Mouse (Mus musculus) olfactory bulb, adult 2 months (tissue): ENCODE data around the gene Efcab8. TPM values are rescaled to one million over a fixed set of nuclear protein-coding genes. Genes with fewer than 3 reads are reported as not detected.

Experiments
- H3K27ac ChIP-seq: fragments of 200-500 bp; 2 replicates; pipeline ENCODE4 v1.5.1; 2012; ENCODE audit warnings: low read depth, low read length; ENCODE audit not compliant: insufficient read depth
- H3K4me1 ChIP-seq: fragments of 200-500 bp; 2 replicates; pipeline ENCODE4 v1.6.1; 2012; ENCODE audit warnings: low read length; ENCODE audit not compliant: control insufficient read depth, insufficient read depth
- H3K4me3 ChIP-seq: fragments of 200-500 bp; 2 replicates; pipeline ENCODE4 v1.5.1; 2012; ENCODE audit warnings: mild to moderate bottlenecking, low read depth, low read length, moderate library complexity; ENCODE audit not compliant: insufficient read depth
- CTCF ChIP-seq: fragments of 200-500 bp; IDR thresholded peaks from 2 replicates; pipeline ENCODE4 v1.5.1; 2012; ENCODE audit warnings: low read depth, mild to moderate bottlenecking, low read length, moderate library complexity; ENCODE audit not compliant: insufficient read depth
- WGBS: fragments of 180-500 bp; shearing (Covaris S2); methylation state at CpG from one replicate; pipeline ENCODE4 v1.1.7; 2018; 5-methylcytosine and 5-hydroxymethylcytosine counted together
- polyA plus RNA-seq: library from polyadenylated mRNA; stranded (reverse); fragments of >200 nt; gene quantifications from 2 replicates; pipeline ENCODE4 v1.2.4, GENCODE M21; 2012; ENCODE audit warnings: low replicate concordance; ENCODE audit not compliant: missing spikeins, insufficient read depth, insufficient read length

Gene Efcab8
- polyA plus RNA-seq, 1 experiment: not detected

- peaks cover 3% of the 10 kb centered on the region; the same call in 1 of the 2 replicates for H3K4me1 ChIP-seq
- 84% methylated on average over 9 of the region's 9 CpGs for WGBS
- H3K4me3 ChIP-seq: no peak within 1 kb of the TSS
- TF ChIP-seq CTCF: no peak
- no peak within 1 kb of the TSS for H3K27ac ChIP-seq
Observed at GRCm38 (mm10) chr2:153874745-153875144, 95.0 kb downstream of the Efcab8 start, which contains the start of gene Bpifb2. Gene Bpifb2, plus strand, starts transcription at chr2:153875045.

Other genes starting within 250 kb of the Efcab8 start
- 194 TPM in 1 of 2 replicates, not detected in the other for gene Nol4l, start 250.0 kb upstream of the Efcab8 start, polyA plus RNA-seq
- gene Commd7, start 147.2 kb upstream of the Efcab8 start, polyA plus RNA-seq: not detected in 2 replicates
- not detected in 2 replicates for gene Dnmt3b, start 130.5 kb upstream of the Efcab8 start, polyA plus RNA-seq
- gene Dnmt3c, start 83.3 kb upstream of the Efcab8 start, polyA plus RNA-seq: not detected in 2 replicates
- 41.3 and 62.3 TPM in 2 replicates for gene Mapre1, start 38.7 kb upstream of the Efcab8 start, polyA plus RNA-seq
- not detected in 2 replicates for gene Sun5, start 91.2 kb downstream of the Efcab8 start, polyA plus RNA-seq
- not detected in 2 replicates for gene Bpifb2, start 95.1 kb downstream of the Efcab8 start, polyA plus RNA-seq
- not detected in 2 replicates for gene Bpifb6, start 120.5 kb downstream of the Efcab8 start, polyA plus RNA-seq
- not detected in 2 replicates for gene Bpifb3, start 138.3 kb downstream of the Efcab8 start, polyA plus RNA-seq
- gene Bpifb4, start 158.3 kb downstream of the Efcab8 start, polyA plus RNA-seq: not detected in 2 replicates
- gene Bpifa6, start 195.0 kb downstream of the Efcab8 start, polyA plus RNA-seq: not detected in 2 replicates
- gene Bpifa2, start 228.3 kb downstream of the Efcab8 start, polyA plus RNA-seq: not detected in 2 replicates